Mouse (Mus musculus): ENCODE data around the gene Thra. TPM values are rescaled to one million over a fixed set of nuclear protein-coding genes. Genes with fewer than 3 reads are reported as not detected.

Thra gene
- polyA plus RNA-seq, 1 experiment, result 68.9 TPM

- Histone ChIP-seq H3K27me3 (ENCODE audit: control insufficient read depth, insufficient read depth, insufficient read length) (no peaks in the 10 kb centered on the region), H3K36me3 (ENCODE audit: control insufficient read depth, insufficient read depth) (no peaks in the 10 kb centered on the region), H3K79me2 (ENCODE audit: control insufficient read depth, insufficient read depth) (no peaks in the 10 kb centered on the region), H3K4me3 (peak overlapping the region; percentile 35), H3ac (ENCODE audit: control insufficient read depth, insufficient read length) (no peak overlapping the region), H3K4me2 (ENCODE audit: low read depth) (peak overlapping the region; percentile 95)
- TF ChIP-seq USF1 (IDR thresholded peaks at IDR 0.05; ENCODE audit: low read depth), result peak; percentile 92
- TF ChIP-seq POLR2AphosphoS2 (IDR thresholded peaks at IDR 0.05; ENCODE audit: insufficient read length, low read depth), result peak; percentile 35
- TF ChIP-seq TCF12 (IDR thresholded peaks at IDR 0.05; ENCODE audit: insufficient read depth, poor library complexity, severe bottlenecking), result no peak
- no peak for TF ChIP-seq CEBPB (IDR thresholded peaks at IDR 0.05; ENCODE audit: insufficient read depth, poor library complexity, severe bottlenecking)
- TF ChIP-seq MAX (IDR thresholded peaks at IDR 0.05; ENCODE audit: low read depth), result peak; percentile 95
These were observed 48.2 kb downstream of the Thra start for GRCm38 (mm10) chr11:98788550-98789218.

- Histone ChIP-seq H3K4me2 (ENCODE audit: low read depth) (peak overlapping the region; percentile 95), H3K4me3 (peak overlapping the region; percentile 35), H3K27me3 (ENCODE audit: control insufficient read depth, insufficient read depth, insufficient read length) (no peaks in the 10 kb centered on the region), H3ac (ENCODE audit: control insufficient read depth, insufficient read length) (no peak overlapping the region), H3K36me3 (ENCODE audit: control insufficient read depth, insufficient read depth) (no peaks in the 10 kb centered on the region), H3K79me2 (ENCODE audit: control insufficient read depth, insufficient read depth) (no peaks in the 10 kb centered on the region)
- TF ChIP-seq POLR2AphosphoS2 (IDR thresholded peaks at IDR 0.05; ENCODE audit: insufficient read length, low read depth), result peak; percentile 29
- TF ChIP-seq CEBPB (IDR thresholded peaks at IDR 0.05; ENCODE audit: insufficient read depth, poor library complexity, severe bottlenecking), result no peak
- TF ChIP-seq REST (IDR thresholded peaks at IDR 0.05; ENCODE audit: insufficient read depth, insufficient read length), result no peak
These were observed 48.9 kb downstream of the Thra start for GRCm38 (mm10) chr11:98789219-98789807.

GRCm38 (mm10) chr11:98789824-98790223 is 49.4 kb downstream of the Thra start:
- Histone ChIP-seq H3K79me2 (ENCODE audit: control insufficient read depth, insufficient read depth) (no peaks in the 10 kb centered on the region), H3K36me3 (ENCODE audit: control insufficient read depth, insufficient read depth) (no peaks in the 10 kb centered on the region), H3K27me3 (ENCODE audit: control insufficient read depth, insufficient read depth, insufficient read length) (no peaks in the 10 kb centered on the region), H3K4me3 (peak overlapping the region; percentile 35), H3K4me2 (ENCODE audit: low read depth) (peak overlapping the region; percentile 95), H3ac (ENCODE audit: control insufficient read depth, insufficient read length) (no peak overlapping the region)
- TF ChIP-seq USF1 (IDR thresholded peaks at IDR 0.05; ENCODE audit: low read depth) (no peak), CEBPB (IDR thresholded peaks at IDR 0.05; ENCODE audit: insufficient read depth, poor library complexity, severe bottlenecking) (no peak), TCF3 (IDR thresholded peaks at IDR 0.05; ENCODE audit: insufficient read length, low read depth) (no peak), POLR2A (IDR thresholded peaks at IDR 0.05; ENCODE audit: insufficient read length, low read depth) (no peak), MYOG (IDR thresholded peaks at IDR 0.05; ENCODE audit: control insufficient read depth in 1 of 3, insufficient read depth in 1 of 3, insufficient read length in 2 of 3, low read depth in 2 of 3) (no peak), REST (IDR thresholded peaks at IDR 0.05; ENCODE audit: insufficient read depth, insufficient read length) (no peak), MAX (IDR thresholded peaks at IDR 0.05; ENCODE audit: low read depth) (no peak), MYOD1 (IDR thresholded peaks at IDR 0.05; ENCODE audit: control insufficient read depth in 1 of 3, insufficient read length in 2 of 3, low read depth in 2 of 3) (no peak), E2F4 (IDR thresholded peaks at IDR 0.05; ENCODE audit: insufficient read depth) (no peak), TCF12 (IDR thresholded peaks at IDR 0.05; ENCODE audit: insufficient read depth, poor library complexity, severe bottlenecking) (no peak), POLR2AphosphoS2 (IDR thresholded peaks at IDR 0.05; ENCODE audit: insufficient read length, low read depth) (no peak), SRF (IDR thresholded peaks at IDR 0.05; ENCODE audit: control insufficient read depth, insufficient read length, low read depth) (no peak)

DNA sequence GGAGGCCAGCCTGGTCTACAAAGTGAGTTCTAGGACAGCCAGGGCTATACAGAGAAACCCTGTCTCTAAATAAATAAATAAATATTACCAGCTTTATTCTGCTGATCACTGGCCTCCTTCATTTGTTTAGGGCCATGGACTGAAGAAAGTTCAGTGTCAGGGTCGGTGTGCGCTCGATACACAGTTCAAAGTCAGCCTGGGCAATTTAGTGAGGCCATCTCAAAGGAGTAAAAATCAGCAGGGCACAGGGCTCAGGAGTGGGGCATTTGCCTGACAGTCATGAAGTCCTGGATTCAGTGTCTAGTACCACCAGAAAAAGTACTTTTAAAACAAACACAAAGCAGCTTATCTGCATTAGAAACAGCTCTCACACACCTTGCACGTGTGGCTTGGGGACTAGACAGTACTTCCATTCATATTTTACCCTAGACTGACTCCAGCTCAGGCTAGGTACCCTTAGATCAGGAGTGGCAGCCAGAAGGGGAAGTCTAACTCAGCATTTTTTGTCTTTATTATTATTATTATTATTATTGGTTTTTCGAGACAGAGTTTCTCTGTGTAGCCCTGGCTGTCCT is 50.3 kb downstream of the Thra start:
- no peaks in the 10 kb centered on the region for H3K27me3 ChIP-seq (ENCODE audit: control insufficient read depth, insufficient read depth, insufficient read length)
- H3K79me2 ChIP-seq (ENCODE audit: control insufficient read depth, insufficient read depth), result no peaks in the 10 kb centered on the region

DNA sequence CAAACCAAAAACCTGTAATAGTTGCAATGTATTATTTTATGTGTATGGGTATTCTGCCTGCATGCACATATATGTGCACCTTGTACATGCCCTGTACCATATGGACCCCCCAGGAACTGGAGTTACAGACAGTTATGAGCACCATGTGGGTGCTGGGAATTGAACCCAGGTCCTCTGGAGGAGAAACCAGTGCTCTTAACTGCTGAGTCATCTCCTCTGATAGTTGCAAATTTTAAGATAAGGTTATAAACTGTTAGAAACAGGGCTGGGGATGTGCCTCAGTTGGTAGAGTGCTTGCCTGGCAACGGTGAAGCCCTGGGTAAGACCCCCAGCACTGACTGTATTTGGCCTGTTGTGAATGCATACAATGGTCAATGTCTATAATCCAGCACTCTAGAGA is 51.0 kb downstream of the Thra start:
- H3K79me2 ChIP-seq (ENCODE audit: control insufficient read depth, insufficient read depth), result peaks cover 3% of the 10 kb centered on the region
- TF ChIP-seq MAX (IDR thresholded peaks at IDR 0.05; ENCODE audit: low read depth) (no peak), MYOG (IDR thresholded peaks at IDR 0.05; ENCODE audit: control insufficient read depth in 1 of 3, insufficient read depth in 1 of 3, insufficient read length in 2 of 3, low read depth in 2 of 3) (no peak), SRF (IDR thresholded peaks at IDR 0.05; ENCODE audit: control insufficient read depth, insufficient read length, low read depth) (no peak), POLR2AphosphoS2 (IDR thresholded peaks at IDR 0.05; ENCODE audit: insufficient read length, low read depth) (no peak), CEBPB (IDR thresholded peaks at IDR 0.05; ENCODE audit: insufficient read depth, poor library complexity, severe bottlenecking) (no peak)
- H3K27me3 ChIP-seq (ENCODE audit: control insufficient read depth, insufficient read depth, insufficient read length), result no peaks in the 10 kb centered on the region
- no peak overlapping the region for H3ac ChIP-seq (ENCODE audit: control insufficient read depth, insufficient read length)
- no peaks in the 10 kb centered on the region for H3K36me3 ChIP-seq (ENCODE audit: control insufficient read depth, insufficient read depth)
- H3K4me3 ChIP-seq, result no peak overlapping the region
- H3K4me2 ChIP-seq (ENCODE audit: low read depth), result no peak overlapping the region

More for the DNA sequence above, 50.3 kb downstream of the Thra start:
- H3ac ChIP-seq (ENCODE audit: control insufficient read depth, insufficient read length), result no peak overlapping the region
- TF ChIP-seq MYOG (IDR thresholded peaks at IDR 0.05; ENCODE audit: control insufficient read depth in 1 of 3, insufficient read depth in 1 of 3, insufficient read length in 2 of 3, low read depth in 2 of 3) (no peak), POLR2AphosphoS2 (IDR thresholded peaks at IDR 0.05; ENCODE audit: insufficient read length, low read depth) (no peak), CEBPB (IDR thresholded peaks at IDR 0.05; ENCODE audit: insufficient read depth, poor library complexity, severe bottlenecking) (no peak), TCF3 (IDR thresholded peaks at IDR 0.05; ENCODE audit: insufficient read length, low read depth) (no peak), USF1 (IDR thresholded peaks at IDR 0.05; ENCODE audit: low read depth) (no peak), POLR2A (IDR thresholded peaks at IDR 0.05; ENCODE audit: insufficient read length, low read depth) (no peak), TCF12 (IDR thresholded peaks at IDR 0.05; ENCODE audit: insufficient read depth, poor library complexity, severe bottlenecking) (no peak)
- H3K36me3 ChIP-seq (ENCODE audit: control insufficient read depth, insufficient read depth), result no peaks in the 10 kb centered on the region
- H3K4me2 ChIP-seq (ENCODE audit: low read depth), result no peak overlapping the region
- no peak overlapping the region for H3K4me3 ChIP-seq
